Mouse (Mus musculus) small intestine, adult 2 months (tissue): ENCODE measurements around the gene Kptn.

Source experiments
- CTCF ChIP-seq: fragments of 200-500 bp; IDR thresholded peaks from 2 replicates; pipeline ENCODE4 v1.5.1; 2012; ENCODE audit warnings: low read depth, mild to moderate bottlenecking, control low read depth, inconsistent platforms, low read length, moderate library complexity, mixed read lengths; ENCODE audit not compliant: insufficient replicate concordance, insufficient read length; ENCODE audit errors: extremely low read depth
- POLR2A ChIP-seq: fragments of 200-500 bp; IDR thresholded peaks from 2 replicates; pipeline ENCODE4 v1.6.1; 2012; ENCODE audit warnings: low read depth, mild to moderate bottlenecking, control low read depth, inconsistent platforms, low read length, moderate library complexity

DNA sequence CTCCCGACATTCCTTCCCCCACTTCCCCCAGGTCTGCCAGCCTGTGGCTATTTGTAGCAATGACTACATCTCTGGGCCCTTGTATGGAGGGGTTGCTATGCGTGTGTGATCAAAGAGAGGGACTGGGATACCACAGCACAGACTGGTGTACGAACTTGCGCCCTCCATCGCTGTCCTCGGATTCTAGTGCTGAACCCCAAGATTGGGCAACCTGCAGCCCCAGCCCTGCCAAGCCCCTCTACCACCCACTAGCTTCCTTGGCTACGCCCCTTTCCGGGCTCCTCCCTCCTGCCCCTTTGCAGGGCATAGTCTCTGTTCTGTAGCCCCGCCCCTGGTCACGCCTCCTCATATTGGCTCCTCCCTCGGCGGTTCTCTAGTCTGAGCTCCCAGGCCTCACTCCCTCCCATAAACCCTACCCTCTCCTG is 9.7 kb downstream of the Kptn start, which contains the start of gene Slc8a2:
- no peak for TF ChIP-seq CTCF
- TF ChIP-seq POLR2A = no peak
